Mouse (Mus musculus): ENCODE results near the gene Hipk2. TPM values are rescaled to one million over a fixed set of nuclear protein-coding genes. Genes with fewer than 3 reads are reported as not detected.
A peak's percentile ranks its signal among the peaks of the same experiment; 100 is the strongest.

The Hipk2 gene
- polyA plus RNA-seq, 1 experiment, result 39.5 TPM

DNA sequence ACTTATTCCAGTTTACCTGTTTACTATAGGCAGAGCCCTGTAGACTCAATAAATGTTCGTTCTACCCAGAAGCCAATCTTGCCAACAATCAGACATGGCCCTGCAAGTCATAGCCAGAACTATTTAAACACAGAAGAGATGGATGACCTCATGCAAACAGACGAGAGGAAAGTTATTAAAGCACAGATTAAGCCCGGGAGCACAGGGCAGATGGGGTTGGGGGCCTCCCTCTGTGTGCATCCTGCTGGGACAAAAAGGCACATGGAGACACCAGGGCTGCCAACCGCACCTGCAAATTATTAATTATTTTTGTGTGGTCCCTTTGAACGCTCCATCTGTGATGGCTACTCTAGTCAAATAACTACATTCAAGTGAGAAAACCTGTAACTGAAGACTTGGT lies 30.1 kb downstream of the Hipk2 start:
- no peak overlapping the region for H3K27ac ChIP-seq (ENCODE audit: control insufficient read depth, insufficient read depth, low read depth, low read length, poor library complexity)
- no peak overlapping the region for H3K4me3 ChIP-seq (replicated peaks; ENCODE audit: control insufficient read depth, low read depth, low read length)
- 90% methylated on average over 5 of the region's 5 CpGs for WGBS
- H3K4me1 ChIP-seq (ENCODE audit: control insufficient read depth, insufficient read depth, low read length), result peaks cover 1% of the 10 kb centered on the region; the same call in 1 of the 2 replicates
- no peak for TF ChIP-seq POLR2A (IDR thresholded peaks at IDR 0.05; ENCODE audit: borderline replicate concordance, control insufficient read depth, low read depth, low read length)
- TF ChIP-seq CTCF (IDR thresholded peaks at IDR 0.05; ENCODE audit: control insufficient read depth, insufficient read depth, low read length), result no peak

GRCm38 (mm10) chr6:38845117-38845516 lies 30.8 kb downstream of the Hipk2 start:
- no peak overlapping the region for H3K4me3 ChIP-seq (replicated peaks; ENCODE audit: control insufficient read depth, low read depth, low read length)
- TF ChIP-seq POLR2A (IDR thresholded peaks at IDR 0.05; ENCODE audit: borderline replicate concordance, control insufficient read depth, low read depth, low read length), result no peak
- TF ChIP-seq CTCF (IDR thresholded peaks at IDR 0.05; ENCODE audit: control insufficient read depth, insufficient read depth, low read length), result no peak
- 85% methylated on average over 1 of the region's 1 CpGs for WGBS
- no peak overlapping the region for H3K27ac ChIP-seq (ENCODE audit: control insufficient read depth, insufficient read depth, low read depth, low read length, poor library complexity)
- peaks cover 3% of the 10 kb centered on the region for H3K4me1 ChIP-seq (ENCODE audit: control insufficient read depth, insufficient read depth, low read length)

GRCm38 (mm10) chr6:38841551-38841950 lies 34.4 kb downstream of the Hipk2 start:
- WGBS, result 85% methylated on average over 3 of the region's 3 CpGs
- H3K4me1 ChIP-seq (ENCODE audit: control insufficient read depth, insufficient read depth, low read length), result peaks cover 2% of the 10 kb centered on the region; the same call in 1 of the 2 replicates
- H3K4me3 ChIP-seq (replicated peaks; ENCODE audit: control insufficient read depth, low read depth, low read length), result no peak overlapping the region
- no peak for TF ChIP-seq CTCF (IDR thresholded peaks at IDR 0.05; ENCODE audit: control insufficient read depth, insufficient read depth, low read length)
- no peak for TF ChIP-seq POLR2A (IDR thresholded peaks at IDR 0.05; ENCODE audit: borderline replicate concordance, control insufficient read depth, low read depth, low read length)
- no peak overlapping the region for H3K27ac ChIP-seq (ENCODE audit: control insufficient read depth, insufficient read depth, low read depth, low read length, poor library complexity)

DNA sequence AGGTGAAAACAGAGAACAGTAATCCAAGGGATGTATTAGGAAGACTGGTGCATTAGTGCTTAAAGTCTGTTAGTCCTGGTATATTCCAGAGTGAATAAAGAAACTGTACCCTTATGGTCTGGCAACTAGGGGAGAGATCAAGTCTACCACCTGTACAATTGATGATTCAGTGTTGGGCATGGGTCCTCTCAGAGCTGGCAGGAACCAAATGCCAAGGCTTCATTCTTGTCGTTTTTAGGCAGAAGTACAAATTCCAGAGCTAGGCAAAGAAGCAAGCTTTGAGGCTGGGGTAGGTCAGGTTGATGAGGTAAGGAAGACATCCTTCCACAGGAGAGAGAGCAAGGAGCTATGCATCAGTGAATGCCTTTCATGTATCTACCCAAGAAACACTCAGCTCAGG lies 35.2 kb downstream of the Hipk2 start:
- 74% methylated on average over 1 of the region's 1 CpGs for WGBS
- H3K4me3 ChIP-seq (replicated peaks; ENCODE audit: control insufficient read depth, low read depth, low read length), result no peak overlapping the region
- TF ChIP-seq CTCF (IDR thresholded peaks at IDR 0.05; ENCODE audit: control insufficient read depth, insufficient read depth, low read length) (no peak), POLR2A (IDR thresholded peaks at IDR 0.05; ENCODE audit: borderline replicate concordance, control insufficient read depth, low read depth, low read length) (no peak)
- peaks cover 2% of the 10 kb centered on the region; the same call in 1 of the 2 replicates for H3K4me1 ChIP-seq (ENCODE audit: control insufficient read depth, insufficient read depth, low read length)
- H3K27ac ChIP-seq (ENCODE audit: control insufficient read depth, insufficient read depth, low read depth, low read length, poor library complexity), result no peak overlapping the region

DNA sequence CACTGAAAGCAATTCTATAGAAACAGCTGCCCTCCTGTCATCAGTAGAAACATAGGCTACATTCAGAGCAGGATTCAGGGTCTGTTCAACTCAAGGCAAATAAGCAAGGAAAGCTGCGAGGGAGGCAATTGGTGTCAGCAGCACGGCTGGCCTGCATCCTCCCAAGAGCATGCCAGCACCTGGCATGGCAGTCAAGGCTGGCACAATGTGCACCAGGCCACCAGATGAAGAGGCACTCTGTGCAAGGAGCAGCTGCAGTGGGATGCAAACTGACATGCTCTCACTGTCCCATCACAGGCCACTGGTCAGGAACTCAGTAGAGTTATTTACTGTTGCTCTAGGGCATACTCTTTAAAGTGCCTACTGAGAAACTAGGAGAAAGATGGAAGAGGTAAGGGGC lies 35.6 kb downstream of the Hipk2 start:
- Histone ChIP-seq H3K4me1 (ENCODE audit: control insufficient read depth, insufficient read depth, low read length) (peaks cover 2% of the 10 kb centered on the region; the same call in 1 of the 2 replicates), H3K27ac (ENCODE audit: control insufficient read depth, insufficient read depth, low read depth, low read length, poor library complexity) (no peak overlapping the region)
- no peak for TF ChIP-seq CTCF (IDR thresholded peaks at IDR 0.05; ENCODE audit: control insufficient read depth, insufficient read depth, low read length)
- no peak for TF ChIP-seq POLR2A (IDR thresholded peaks at IDR 0.05; ENCODE audit: borderline replicate concordance, control insufficient read depth, low read depth, low read length)

GRCm38 (mm10) chr6:38839891-38840290 lies 36.1 kb downstream of the Hipk2 start:
- TF ChIP-seq CTCF (IDR thresholded peaks at IDR 0.05; ENCODE audit: control insufficient read depth, insufficient read depth, low read length) (no peak), POLR2A (IDR thresholded peaks at IDR 0.05; ENCODE audit: borderline replicate concordance, control insufficient read depth, low read depth, low read length) (no peak)
- 85% methylated on average over 4 of the region's 4 CpGs for WGBS
- Histone ChIP-seq H3K4me3 (replicated peaks; ENCODE audit: control insufficient read depth, low read depth, low read length) (no peak overlapping the region), H3K4me1 (ENCODE audit: control insufficient read depth, insufficient read depth, low read length) (peaks cover 2% of the 10 kb centered on the region; the same call in 1 of the 2 replicates), H3K27ac (ENCODE audit: control insufficient read depth, insufficient read depth, low read depth, low read length, poor library complexity) (no peak overlapping the region)

More for the DNA sequence above, 35.6 kb downstream of the Hipk2 start:
- no peak overlapping the region for H3K4me3 ChIP-seq (replicated peaks; ENCODE audit: control insufficient read depth, low read depth, low read length)
- 91% methylated on average over 2 of the region's 2 CpGs for WGBS

- Histone ChIP-seq H3K27ac (ENCODE audit: control insufficient read depth, insufficient read depth, low read depth, low read length, poor library complexity) (no peak overlapping the region), H3K4me1 (ENCODE audit: control insufficient read depth, insufficient read depth, low read length) (peaks cover 4% of the 10 kb centered on the region), H3K4me3 (replicated peaks; ENCODE audit: control insufficient read depth, low read depth, low read length) (no peak overlapping the region)
- 89% methylated on average over 4 of the region's 4 CpGs for WGBS
- TF ChIP-seq POLR2A (IDR thresholded peaks at IDR 0.05; ENCODE audit: borderline replicate concordance, control insufficient read depth, low read depth, low read length) (no peak), CTCF (IDR thresholded peaks at IDR 0.05; ENCODE audit: control insufficient read depth, insufficient read depth, low read length) (no peak)
Observed at GRCm38 (mm10) chr6:38838061-38838460, 37.9 kb downstream of the Hipk2 start.

DNA sequence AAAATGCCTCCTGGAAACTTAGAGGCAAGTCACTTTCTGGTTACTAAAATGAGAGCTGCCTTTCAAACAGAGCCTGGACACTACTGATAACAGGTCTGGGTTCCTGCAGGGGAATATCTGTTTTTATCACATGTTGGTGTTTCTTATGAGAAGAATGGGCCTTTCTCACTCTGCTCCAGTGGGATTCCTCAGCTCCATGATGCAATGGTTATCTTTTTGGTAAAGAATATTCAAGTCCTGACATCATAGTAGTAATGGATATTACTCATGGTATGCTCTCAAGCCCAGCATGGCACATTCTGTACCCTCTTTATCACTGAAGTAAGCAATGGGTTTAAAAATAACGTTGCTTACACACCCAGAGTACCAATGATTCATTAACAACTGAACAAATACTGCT lies 40.7 kb downstream of the Hipk2 start:
- peaks cover 4% of the 10 kb centered on the region; the same call in 1 of the 2 replicates for H3K4me1 ChIP-seq (ENCODE audit: control insufficient read depth, insufficient read depth, low read length)
- no peak overlapping the region for H3K27ac ChIP-seq (ENCODE audit: control insufficient read depth, insufficient read depth, low read depth, low read length, poor library complexity)
- no peak for TF ChIP-seq CTCF (IDR thresholded peaks at IDR 0.05; ENCODE audit: control insufficient read depth, insufficient read depth, low read length)
- no peak overlapping the region for H3K4me3 ChIP-seq (replicated peaks; ENCODE audit: control insufficient read depth, low read depth, low read length)
- 46% methylated on average over 1 of the region's 1 CpGs for WGBS

DNA sequence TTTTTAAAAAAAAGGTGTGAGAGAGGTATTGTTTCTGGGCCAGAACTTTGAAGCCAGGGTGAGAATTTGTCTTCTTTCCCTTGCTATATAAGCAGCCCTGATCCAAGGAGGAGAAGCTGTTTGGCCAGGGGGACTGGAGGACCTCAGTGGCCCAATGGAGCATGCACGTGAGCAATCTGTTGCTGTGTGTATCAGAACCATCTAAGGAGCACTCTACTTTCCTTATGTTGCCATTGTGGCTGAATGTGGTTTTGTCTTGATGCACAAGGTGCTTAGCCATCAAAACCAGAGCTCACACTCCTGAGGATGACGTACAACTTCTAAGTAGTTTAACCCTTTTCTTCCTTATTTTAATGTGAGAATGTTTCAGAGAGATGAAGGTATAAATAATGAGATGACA lies 41.2 kb downstream of the Hipk2 start:
- Histone ChIP-seq H3K27ac (ENCODE audit: control insufficient read depth, insufficient read depth, low read depth, low read length, poor library complexity) (peak overlapping the region; percentile 11; the same call in 1 of the 2 replicates), H3K4me3 (replicated peaks; ENCODE audit: control insufficient read depth, low read depth, low read length) (no peak overlapping the region), H3K4me1 (ENCODE audit: control insufficient read depth, insufficient read depth, low read length) (peaks cover 5% of the 10 kb centered on the region; the same call in 1 of the 2 replicates)
- 54% methylated on average over 2 of the region's 2 CpGs for WGBS
- no peak for TF ChIP-seq CTCF (IDR thresholded peaks at IDR 0.05; ENCODE audit: control insufficient read depth, insufficient read depth, low read length)
- TF ChIP-seq POLR2A (IDR thresholded peaks at IDR 0.05; ENCODE audit: borderline replicate concordance, control insufficient read depth, low read depth, low read length), result no peak

All from bone marrow, adult 2 months (tissue).